Mouse (Mus musculus): ENCODE results near the gene Sept11.

Gene Sept11

DNA sequence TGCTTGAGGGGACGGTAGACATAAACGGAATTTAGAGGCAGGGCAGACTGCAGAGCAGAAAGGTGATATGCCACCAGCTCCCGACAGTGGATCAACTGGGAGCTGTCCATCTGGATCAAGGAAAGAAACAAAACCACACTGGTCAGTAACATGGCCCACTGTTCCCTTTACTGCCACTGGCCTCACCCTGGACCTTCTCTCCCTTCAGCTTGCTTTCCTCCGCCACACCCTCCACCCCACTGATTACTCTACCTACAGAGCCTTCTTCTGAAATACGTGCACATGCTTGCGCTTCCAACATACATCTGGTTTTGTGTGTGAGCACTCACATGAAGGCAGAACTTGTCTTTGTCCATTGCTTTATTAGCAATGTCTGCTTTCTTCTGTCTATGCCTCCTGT, 90.1 kb downstream of the Sept11 start:
- no peak for DNase-seq

GRCm38 (mm10) chr5:93184548-93184947, 91.3 kb downstream of the Sept11 start:
- no peak for DNase-seq

- DNase-seq = no peak
Measured at GRCm38 (mm10) chr5:93189607-93190006, 96.4 kb downstream of the Sept11 start.

DNA sequence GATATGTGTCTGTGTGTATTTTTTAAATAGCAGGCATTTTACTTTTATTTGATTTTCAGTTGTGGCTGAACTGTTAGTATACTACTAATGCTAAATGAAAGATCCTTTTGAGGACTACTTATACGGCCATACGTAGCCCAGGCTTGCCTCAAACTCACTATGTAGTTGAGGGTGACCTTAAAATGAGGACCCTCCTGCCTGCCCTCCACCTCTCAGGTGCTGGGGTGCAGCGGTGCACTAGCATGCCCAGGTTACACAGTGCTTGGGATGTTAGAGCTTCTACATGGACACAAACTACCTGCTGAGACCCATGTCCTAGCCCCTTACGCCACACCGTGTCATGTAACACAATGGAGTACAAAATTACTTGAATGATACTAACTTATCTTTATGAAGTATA, 97.2 kb downstream of the Sept11 start:
- no peak for DNase-seq

GRCm38 (mm10) chr5:93198232-93198631, 105.0 kb downstream of the Sept11 start:
- no peak for DNase-seq

DNA sequence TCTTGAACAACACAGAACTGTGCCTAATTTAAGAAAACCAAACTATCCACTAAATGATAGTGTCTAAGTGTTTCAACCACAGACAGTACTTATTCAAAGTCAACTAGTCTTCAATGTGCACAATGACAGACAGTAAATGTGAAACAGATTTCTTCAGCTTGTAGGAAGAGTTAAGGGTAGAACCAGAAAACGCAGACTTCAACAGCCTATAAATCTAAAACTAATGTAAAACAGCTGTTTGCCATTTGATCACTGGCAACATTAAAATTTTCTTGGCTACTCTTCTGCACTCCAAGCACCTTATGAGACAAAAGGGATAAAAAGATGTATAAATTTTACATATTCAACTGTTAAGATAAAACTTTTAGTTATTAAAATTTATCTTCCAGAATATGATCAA, 107.9 kb downstream of the Sept11 start:
- DNase-seq = no peak

- peak; percentile 64 for DNase-seq
Measured at GRCm38 (mm10) chr5:93205371-93206108, 112.3 kb downstream of the Sept11 start.

DNA sequence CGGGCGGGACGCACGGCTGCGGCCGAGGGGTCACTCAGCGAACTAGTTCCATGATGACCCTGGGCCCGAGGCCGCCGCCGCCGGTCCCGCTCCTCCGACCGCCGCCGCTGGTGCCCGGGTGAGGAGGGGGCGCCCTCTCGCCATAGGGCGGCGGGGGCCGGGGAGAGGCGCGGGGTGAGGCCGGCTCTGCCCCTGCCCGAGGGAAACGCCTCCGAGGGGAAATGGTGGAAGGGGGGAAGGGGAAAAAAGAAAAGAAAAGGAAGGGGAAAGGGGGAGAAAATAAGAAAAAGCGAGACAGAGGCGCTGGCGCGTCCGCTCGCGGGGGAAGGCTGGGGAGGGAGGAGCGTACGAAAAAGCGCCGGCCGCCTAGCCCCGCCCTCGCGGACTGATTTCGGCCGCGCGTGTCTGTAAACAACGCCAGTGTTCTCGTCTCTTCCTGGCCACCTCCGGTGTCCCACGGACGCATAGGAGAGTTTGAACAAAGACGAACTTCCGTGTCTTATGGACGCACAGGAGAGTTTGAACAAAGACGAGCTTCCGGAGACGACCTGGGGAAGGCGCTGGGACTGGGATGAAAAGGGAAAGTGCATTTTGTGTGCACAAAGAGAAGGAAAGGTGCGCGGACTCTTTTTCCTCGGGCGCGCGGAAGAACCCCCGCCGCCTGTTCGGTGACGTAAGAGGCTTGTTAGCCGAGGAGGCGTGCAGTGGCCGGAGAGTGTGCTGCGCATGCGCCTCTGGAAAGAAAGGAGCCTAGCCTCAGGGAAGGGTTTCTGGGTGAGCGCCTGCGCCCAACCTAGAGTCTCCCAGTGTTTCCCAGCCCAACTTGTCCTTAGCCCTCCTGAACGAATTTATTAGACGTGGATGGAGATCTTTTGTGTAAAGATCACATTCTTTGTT, 113.1 kb downstream of the Sept11 start, which contains the start of the genes Ccni and 2010109A12Rik:
Gene Ccni (minus strand): TSS at position 387 of the 897 bp plus-strand sequence.
Gene 2010109A12Rik (plus strand): TSS at position 410 of the 897 bp plus-strand sequence.
- peak; percentile 97 for DNase-seq

DNA sequence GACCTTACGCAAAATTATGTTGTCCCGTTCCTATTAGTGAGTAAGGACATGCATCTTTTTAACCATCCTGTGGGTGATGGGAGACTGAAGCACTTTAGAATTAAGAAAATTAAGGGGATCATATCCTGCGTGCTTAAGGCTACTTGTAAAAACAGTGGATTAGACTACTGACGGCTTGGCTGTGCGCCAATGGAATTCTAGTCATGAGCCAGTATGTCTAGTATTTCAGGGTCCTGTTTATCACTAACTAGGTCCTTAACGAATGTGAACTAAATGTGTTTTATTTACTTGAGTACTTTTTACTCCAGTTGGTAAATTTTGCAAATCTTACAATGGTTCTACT, 113.7 kb downstream of the Sept11 start:
- DNase-seq = no peak

DNA sequence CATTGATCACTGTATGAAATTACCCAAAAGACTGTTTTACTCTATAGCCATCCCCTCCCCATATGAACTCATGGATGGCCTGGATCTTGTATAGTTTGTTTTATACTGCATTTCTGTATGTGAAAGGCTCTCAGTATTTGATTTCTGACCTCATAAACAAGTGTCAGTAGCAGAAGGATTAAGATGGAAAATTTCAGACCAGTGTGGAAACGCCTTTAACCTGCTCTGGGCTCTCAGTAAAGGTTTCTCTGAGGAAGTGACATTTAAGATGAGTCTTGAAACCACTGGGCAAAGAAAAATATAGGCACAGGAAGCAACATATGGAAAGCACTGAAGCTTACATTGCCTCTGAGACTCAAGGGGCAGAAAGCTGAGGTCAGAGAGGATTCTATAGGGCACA, 114.3 kb downstream of the Sept11 start:
- no peak for DNase-seq

DNA sequence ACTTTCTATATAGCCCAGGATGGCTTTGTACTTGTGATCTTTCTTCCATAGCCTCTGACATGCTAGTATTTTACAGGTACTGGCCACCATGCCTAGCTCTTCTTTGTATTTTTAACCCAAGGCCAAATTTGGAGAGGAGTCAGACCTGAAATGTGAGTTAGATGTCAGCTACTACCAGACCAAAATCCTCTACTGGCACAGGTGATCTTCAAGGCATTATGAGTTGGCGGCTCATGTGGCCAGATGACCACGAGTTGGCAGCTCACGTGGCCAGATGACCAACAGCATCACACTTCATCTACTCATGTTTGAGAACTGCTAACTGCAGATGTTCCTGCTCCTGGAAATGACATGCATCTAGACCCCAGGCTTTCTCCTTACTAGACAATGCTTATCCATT, 125.1 kb downstream of the Sept11 start:
- no peak for DNase-seq

- DNase-seq = peak; percentile 61
Measured at GRCm38 (mm10) chr5:93221661-93222060, 128.4 kb downstream of the Sept11 start.

DNA sequence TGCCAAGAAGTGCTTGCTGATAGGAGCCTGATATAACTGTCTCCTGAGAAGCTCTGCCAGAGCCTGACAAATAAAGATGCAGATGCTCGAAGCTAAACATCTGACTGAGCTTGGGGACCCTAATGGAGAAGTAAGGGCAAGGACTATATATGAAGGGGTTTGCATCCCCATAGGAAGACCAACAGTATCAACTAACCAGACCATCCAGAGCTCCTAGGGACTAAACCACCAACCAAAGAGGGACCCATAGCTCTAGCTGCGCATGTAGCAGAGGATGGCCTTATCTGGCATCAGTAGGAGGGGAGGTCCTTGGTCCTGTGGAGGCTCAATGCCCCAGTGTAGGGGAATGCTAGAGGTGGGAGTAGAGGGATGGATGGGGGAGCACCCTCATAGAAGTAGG, 131.3 kb downstream of the Sept11 start:
- no peak for DNase-seq

Measured in cerebellum, adult 8-10 months (tissue).